Comparison of ENCODE assay signal across 15 mouse cellular contexts in genomic region chr12:108367909-108368308, GRCm38 (mm10). TPM values are rescaled to one million over a fixed set of nuclear protein-coding genes. Genes with fewer than 3 reads are reported as not detected.
DNase-seq lines count a peak whose midpoint lies in the region; ATAC-seq and TF ChIP-seq lines count a peak whose summit lies in the region.
"Had no signal": no experiment of that assay in that cellular context is flagged by ENCODE, and none has a peak within 500 bp of the region (broad histone marks: within the 10 kb centered on the region; RNA-seq: fewer than 3 reads in every experiment).

No protein-coding gene starts in this region.

- no peak for ATAC-seq in heart, embryonic 11.5 days (replicated peaks; ENCODE audit: insufficient number of reproducible peaks, low FRiP score, low TSS enrichment)
- ATAC-seq in heart, postnatal 0 days (ENCODE audit: insufficient read depth, low read depth) = no peak
- ATAC-seq in lung, postnatal 0 days = peak; percentile 8; the same call in 1 of the 2 replicates
- ATAC-seq: forebrain, postnatal 0 days had no signal

- no peaks in the 10 kb centered on the region for H3K27me3 ChIP-seq in heart, embryonic 11.5 days (ENCODE audit: control insufficient read depth, insufficient read depth, low read length)
- no peaks in the 10 kb centered on the region for H3K27me3 ChIP-seq in heart, postnatal 0 days (ENCODE audit: control insufficient read depth, insufficient read depth, low read length)
- no peaks in the 10 kb centered on the region for H3K27me3 ChIP-seq in lung, postnatal 0 days (replicated peaks; ENCODE audit: insufficient read depth, low read length)
- H3K27me3 ChIP-seq: embryonic facial prominence, embryonic 15.5 days; hindbrain, embryonic 15.5 days; liver, embryonic 15.5 days; neural tube, embryonic 15.5 days had no signal

- no peak overlapping the region for H3K9ac ChIP-seq in heart, embryonic 11.5 days (ENCODE audit: low read depth, low read length)
- no peak overlapping the region for H3K9ac ChIP-seq in heart, postnatal 0 days (replicated peaks; ENCODE audit: low read depth, low read length)
- no peak overlapping the region for H3K9ac ChIP-seq in lung, postnatal 0 days (replicated peaks; ENCODE audit: low read depth)
- H3K9ac ChIP-seq: embryonic facial prominence, embryonic 15.5 days; forebrain, postnatal 0 days; hindbrain, embryonic 15.5 days; liver, embryonic 15.5 days; neural tube, embryonic 15.5 days had no signal

- TF ChIP-seq CTCF in heart, postnatal 0 days (IDR thresholded peaks at IDR 0.05; ENCODE audit: low read depth) = no peak
- TF ChIP-seq CTCF in lung, postnatal 0 days (IDR thresholded peaks at IDR 0.05) = no peak

- no peaks in the 10 kb centered on the region for H3K9me3 ChIP-seq in heart, embryonic 11.5 days (replicated peaks; ENCODE audit: control insufficient read depth, low read length)
- no peaks in the 10 kb centered on the region for H3K9me3 ChIP-seq in heart, postnatal 0 days (replicated peaks; ENCODE audit: control insufficient read depth, low read length)
- no peaks in the 10 kb centered on the region for H3K9me3 ChIP-seq in lung, postnatal 0 days (ENCODE audit: low read length)
- H3K9me3 ChIP-seq: embryonic facial prominence, embryonic 15.5 days; hindbrain, embryonic 15.5 days; liver, embryonic 15.5 days; neural tube, embryonic 15.5 days had no signal

- WGBS in heart, embryonic 11.5 days (ENCODE audit: insufficient replicate concordance) = 72% methylated on average over 2 of the region's 2 CpGs
- 57% methylated on average over 2 of the region's 2 CpGs for WGBS in heart, postnatal 0 days
- WGBS in lung, postnatal 0 days = 44% methylated on average over 2 of the region's 2 CpGs

- no peak overlapping the region for H3K4me2 ChIP-seq in heart, embryonic 11.5 days
- no peak overlapping the region for H3K4me2 ChIP-seq in heart, postnatal 0 days (ENCODE audit: low read depth, low read length)
- no peak overlapping the region for H3K4me2 ChIP-seq in lung, postnatal 0 days (replicated peaks; ENCODE audit: low read depth, low read length)
- H3K4me2 ChIP-seq: embryonic facial prominence, embryonic 15.5 days; hindbrain, embryonic 15.5 days; liver, embryonic 15.5 days; neural tube, embryonic 15.5 days had no signal

- peaks cover 20% of the 10 kb centered on the region for H3K4me1 ChIP-seq in heart, embryonic 11.5 days (ENCODE audit: control insufficient read depth, insufficient read depth, low read length)
- peaks cover 50% of the 10 kb centered on the region for H3K4me1 ChIP-seq in heart, postnatal 0 days (ENCODE audit: control insufficient read depth, insufficient read depth)
- peaks cover 8% of the 10 kb centered on the region; the same call in 1 of the 2 replicates for H3K4me1 ChIP-seq in lung, postnatal 0 days (ENCODE audit: insufficient read depth, low read depth, low read length)
- H3K4me1 ChIP-seq: liver, embryonic 15.5 days had no signal

- no peak for TF ChIP-seq EP300 in heart, postnatal 0 days (IDR thresholded peaks at IDR 0.05; ENCODE audit: low read depth)
- TF ChIP-seq EP300 in lung, postnatal 0 days (IDR thresholded peaks at IDR 0.05) = peak; percentile 87

- DNase-seq in heart, adult 8-10 months (ENCODE audit: low spot score) = peak; percentile 61
- peak; percentile 62 for DNase-seq in cerebellum, adult 9-10 months
- peak; percentile 26 for DNase-seq in heart, postnatal 0 days (ENCODE audit: low spot score)
- DNase-seq in lung, postnatal 0 days (ENCODE audit: low spot score) = peak; percentile 57
- DNase-seq in embryo, embryonic 9.5 days (ENCODE audit: extremely low spot score) = no peak
- DNase-seq in urinary bladder, postnatal 4 days (ENCODE audit: low spot score in 2 of 2) = no peak
- DNase-seq: adrenal gland, postnatal 10 days; forebrain, postnatal 0 days; midbrain, embryonic 14.5 days; thymus, postnatal 36 days had no signal

- H3K36me3 ChIP-seq in heart, embryonic 11.5 days (ENCODE audit: control insufficient read depth, insufficient read depth, low read length) = no peaks in the 10 kb centered on the region
- H3K36me3 ChIP-seq in heart, postnatal 0 days (replicated peaks; ENCODE audit: control insufficient read depth, insufficient read depth, low read length) = no peaks in the 10 kb centered on the region
- no peaks in the 10 kb centered on the region for H3K36me3 ChIP-seq in lung, postnatal 0 days (ENCODE audit: insufficient read depth, low read length)
- H3K36me3 ChIP-seq: embryonic facial prominence, embryonic 15.5 days; hindbrain, embryonic 15.5 days; liver, embryonic 15.5 days; neural tube, embryonic 15.5 days had no signal

- no peak overlapping the region for H3K27ac ChIP-seq in heart, embryonic 11.5 days (ENCODE audit: low read depth, low read length)
- H3K27ac ChIP-seq in heart, postnatal 0 days (ENCODE audit: low read depth) = peak overlapping the region; percentile 51
- H3K27ac ChIP-seq in lung, postnatal 0 days (ENCODE audit: low read length) = 0 out of 2 replicates have a peak overlapping the region, but pooled peaks have one; percentile 44
- H3K27ac ChIP-seq: embryonic facial prominence, embryonic 15.5 days; hindbrain, embryonic 15.5 days; liver, embryonic 15.5 days; neural tube, embryonic 15.5 days had no signal

- H3K4me3 ChIP-seq in heart, embryonic 11.5 days (ENCODE audit: low read depth, low read length) = no peak overlapping the region
- no peak overlapping the region for H3K4me3 ChIP-seq in heart, postnatal 0 days (ENCODE audit: low read depth, low read length)
- H3K4me3 ChIP-seq in lung, postnatal 0 days (ENCODE audit: low read depth, low read length) = no peak overlapping the region
- H3K4me3 ChIP-seq: embryonic facial prominence, embryonic 15.5 days; hindbrain, embryonic 15.5 days; liver, embryonic 15.5 days; neural tube, embryonic 15.5 days had no signal

RNA-seq across cellular contexts. Expression of gene Eml1, which starts 2.8 kb away (rescaled TPM):
- 10 to 100 TPM; 65.1 to 92.0 (median 80.7) TPM for total RNA-seq in heart, adult 8-10 months (2022)
- 48.3 and 48.7 TPM in 2 replicates for polyA plus RNA-seq in heart, embryonic 11.5 days (2014; fragmentation: Nextera tagmentation; extraction: Ambion mirVana)
- total RNA-seq in heart, postnatal 0 days (2014; rRNA removed; ENCODE audit: low replicate concordance) = 69.3 and 80.6 TPM in 2 replicates
- 61.3 and 65.2 TPM in 2 replicates for polyA plus RNA-seq in heart, postnatal 0 days (2015; fragmentation: Nextera tagmentation; extraction: Ambion mirVana)
- polyA plus RNA-seq in lung, postnatal 0 days (2015; fragmentation: Nextera tagmentation; extraction: Ambion mirVana) = 55.0 and 68.7 TPM in 2 replicates

RNA-seq across cellular contexts. Expression of gene Cyp46a1, which starts 33.7 kb away (rescaled TPM):
- under 1 TPM; 0.33 to 1.00 (median 0.66) TPM for total RNA-seq in heart, adult 8-10 months (2022)
- 4.3 and 5.5 TPM in 2 replicates for polyA plus RNA-seq in heart, embryonic 11.5 days (2014; fragmentation: Nextera tagmentation; extraction: Ambion mirVana)
- total RNA-seq in heart, postnatal 0 days (2014; rRNA removed; ENCODE audit: low replicate concordance) = 1.0 and 3.6 TPM in 2 replicates
- polyA plus RNA-seq in heart, postnatal 0 days (2015; fragmentation: Nextera tagmentation; extraction: Ambion mirVana) = 3.0 and 3.1 TPM in 2 replicates
- 1.0 and 1.3 TPM in 2 replicates for polyA plus RNA-seq in lung, postnatal 0 days (2015; fragmentation: Nextera tagmentation; extraction: Ambion mirVana)

Comparison
In these comparisons a context has a peak if more than half of its experiments do, and no peak if none do; other contexts are left out.
1. DNase-seq: peak in heart, adult 8-10 months (single experiment), cerebellum, adult 9-10 months (single experiment), heart, postnatal 0 days (single experiment) and lung, postnatal 0 days (single experiment); none in embryo, embryonic 9.5 days (single experiment) and urinary bladder, postnatal 4 days (0 of 2).